Comparison of ENCODE assay signal across 20 mouse cellular contexts in genomic region chr10:117808068-117808467, GRCm38 (mm10). TPM values are rescaled to one million over a fixed set of nuclear protein-coding genes. Genes with fewer than 3 reads are reported as not detected.
DNase-seq lines count a peak whose midpoint lies in the region; ATAC-seq and TF ChIP-seq lines count a peak whose summit lies in the region.
"Had no signal": no experiment of that assay in that cellular context is flagged by ENCODE, and none has a peak within 500 bp of the region (broad histone marks: within the 10 kb centered on the region; RNA-seq: fewer than 3 reads in every experiment).

No protein-coding gene starts in this region.

- no peaks in the 10 kb centered on the region for H3K27me3 ChIP-seq in thymus, adult 2 months (ENCODE audit: control insufficient read depth, insufficient read depth, low read length)
- no peaks in the 10 kb centered on the region for H3K27me3 ChIP-seq in CH12.LX (replicated peaks)
- H3K27me3 ChIP-seq in spleen, adult 2 months (ENCODE audit: control insufficient read depth, insufficient read depth, low read length) = no peaks in the 10 kb centered on the region
- H3K27me3 ChIP-seq: hindbrain, embryonic 15.5 days; midbrain, embryonic 15.5 days had no signal

- 15% methylated on average over 6 of the region's 6 CpGs for WGBS in thymus, adult 2 months
- WGBS in spleen, adult 2 months = 17% methylated on average over 6 of the region's 6 CpGs

- H3K9me3 ChIP-seq in CH12.LX (replicated peaks; ENCODE audit: low read length) = no peaks in the 10 kb centered on the region
- H3K9me3 ChIP-seq: heart, embryonic 10.5 days; hindbrain, embryonic 15.5 days; midbrain, embryonic 15.5 days had no signal

- H3K4me1 ChIP-seq in thymus, adult 2 months (replicated peaks; ENCODE audit: control insufficient read depth, insufficient read depth, low read length) = peaks cover 26% of the 10 kb centered on the region
- peaks cover 0 to 29% of the 10 kb centered on the region in 2 experiments; a peak in 2 of 4 replicates for H3K4me1 ChIP-seq in CH12.LX (ENCODE audit: control insufficient read depth in 1 of 2, insufficient read depth in 2 of 2)
- peaks cover 12% of the 10 kb centered on the region; the same call in 1 of the 2 replicates for H3K4me1 ChIP-seq in spleen, adult 2 months (ENCODE audit: control insufficient read depth, insufficient read depth, insufficient read length)
- H3K4me1 ChIP-seq: hindbrain, embryonic 15.5 days had no signal

- no peak for TF ChIP-seq RAD21 in CH12.LX (IDR thresholded peaks at IDR 0.05; ENCODE audit: low read depth, low read length)

- peak; percentile 67 for ATAC-seq in megakaryocyte, adult 5-6 weeks (ENCODE audit: poor library complexity, severe bottlenecking)
- ATAC-seq: midbrain, embryonic 15.5 days had no signal

- no peak for TF ChIP-seq CTCF in thymus, adult 2 months (IDR thresholded peaks at IDR 0.05; ENCODE audit: borderline replicate concordance, control insufficient read depth, extremely low read depth, insufficient read depth, low read length, poor library complexity)
- TF ChIP-seq CTCF in CH12.LX (conservative IDR thresholded peaks at IDR 0.05 in 1 of 2, IDR thresholded peaks at IDR 0.05 in 1 of 2; ENCODE audit: low read depth in 2 of 2, low read length in 2 of 2) = no peak
- TF ChIP-seq CTCF in spleen, adult 2 months (IDR thresholded peaks at IDR 0.05; ENCODE audit: extremely low read depth, insufficient read depth, insufficient read length, insufficient replicate concordance) = no peak

- no peak overlapping the region for H3K4me3 ChIP-seq in thymus, adult 2 months (ENCODE audit: control insufficient read depth, insufficient read depth, low read length)
- H3K4me3 ChIP-seq in CH12.LX (replicated peaks in 1 of 3; ENCODE audit: low read depth in 2 of 3, low read length in 2 of 3, poor library complexity in 1 of 3) = no peak overlapping the region
- no peak overlapping the region for H3K4me3 ChIP-seq in spleen, adult 2 months (ENCODE audit: extremely low read depth, insufficient read depth, insufficient read length)
- H3K4me3 ChIP-seq: heart, embryonic 10.5 days; hindbrain, embryonic 15.5 days; midbrain, embryonic 15.5 days had no signal

- no peak overlapping the region for H3K9ac ChIP-seq in CH12.LX (ENCODE audit: insufficient read depth, low read depth)
- H3K9ac ChIP-seq: hindbrain, embryonic 15.5 days; midbrain, embryonic 15.5 days had no signal

- H3K4me2 ChIP-seq in CH12.LX (ENCODE audit: insufficient read depth, low read depth, poor library complexity, severe bottlenecking) = no peak overlapping the region
- H3K4me2 ChIP-seq: hindbrain, embryonic 15.5 days; midbrain, embryonic 15.5 days had no signal

- no peak overlapping the region for H3K27ac ChIP-seq in thymus, adult 2 months (ENCODE audit: control insufficient read depth, insufficient read depth, low read length)
- no peak overlapping the region for H3K27ac ChIP-seq in CH12.LX (ENCODE audit: insufficient read depth, low read depth)
- peak overlapping the region; percentile 35; the same call in 1 of the 2 replicates for H3K27ac ChIP-seq in spleen, adult 2 months (ENCODE audit: insufficient read depth, low read length)
- H3K27ac ChIP-seq: heart, embryonic 10.5 days; hindbrain, embryonic 15.5 days; midbrain, embryonic 15.5 days had no signal

- in situ Hi-C loops in CH12.LX (cut with MboI; ENCODE audit: low pct_ligation_motif_present, low pct_unique_long_range_greater_than_20kb, low sequenced_read_pairs) = no loop called here

- DNase-seq in thymus, postnatal 14 days = peak; percentile 43
- DNase-seq in thymus, adult 2 months = no peak
- peak; percentile 60 for DNase-seq in CH12.LX (ENCODE audit: extremely low read depth)
- DNase-seq in spleen, adult 2 months (ENCODE audit: low read depth in 1 of 2, low spot score in 2 of 2) = peak; percentile 60 to 68
- DNase-seq in heart, adult 9 months (ENCODE audit: low spot score in 2 of 2) = no peak
- no peak for DNase-seq in cerebellum, postnatal 14 days
- no peak for DNase-seq in adrenal gland, adult 18-20 months (ENCODE audit: low spot score in 2 of 2)
- DNase-seq: adrenal gland, postnatal 25 days; cerebellum, adult 2 months; gastrocnemius, postnatal 10 days; heart, postnatal 10 days; kidney, adult 8-10 months; kidney, postnatal 4 days; layer of hippocampus, postnatal 36 days; left cerebral cortex, postnatal 4 days; lung, adult 18-20 months had no signal

- dilution Hi-C loops in CH12.LX (cut with MboI; ENCODE audit: extremely low pct_ligation_motif_present, extremely low pct_unique_long_range_greater_than_20kb, low sequenced_read_pairs) = no loop called here

- H3K36me3 ChIP-seq in thymus, adult 2 months (ENCODE audit: control insufficient read depth, insufficient read depth, low read length) = peaks cover 7% of the 10 kb centered on the region
- H3K36me3 ChIP-seq in CH12.LX (replicated peaks in 1 of 2; ENCODE audit: control insufficient read depth in 1 of 2, insufficient read depth in 1 of 2, low read length in 1 of 2) = peaks cover 5 to 35% of the 10 kb centered on the region in 2 experiments
- peaks cover 7% of the 10 kb centered on the region; the same call in 1 of the 2 replicates for H3K36me3 ChIP-seq in spleen, adult 2 months (ENCODE audit: control insufficient read depth, insufficient read depth, low read length)

- TF ChIP-seq EP300 in CH12.LX (IDR thresholded peaks at IDR 0.05; ENCODE audit: low read length) = no peak

- no peaks in the 10 kb centered on the region for H3K79me2 ChIP-seq in CH12.LX (replicated peaks; ENCODE audit: control insufficient read depth, extremely low read depth, insufficient read depth, poor library complexity, severe bottlenecking)

- TF ChIP-seq POLR2A in thymus, adult 2 months (IDR thresholded peaks at IDR 0.05; ENCODE audit: control insufficient read depth, extremely low read depth, insufficient read depth, low read length, poor library complexity) = no peak
- TF ChIP-seq POLR2A in CH12.LX (IDR thresholded peaks at IDR 0.05; ENCODE audit: low read depth, low read length) = no peak
- no peak for TF ChIP-seq POLR2A in spleen, adult 2 months (IDR thresholded peaks at IDR 0.05; ENCODE audit: low read depth, low read length)

TF ChIP-seq in CH12.LX, 34 proteins besides CTCF, POLR2A, EP300 and RAD21:
- no peak for TF ChIP-seq HCFC1 (IDR thresholded peaks at IDR 0.05; ENCODE audit: low read depth, low read length)
- no peak for TF ChIP-seq CHD1 (IDR thresholded peaks at IDR 0.05; ENCODE audit: low read depth, low read length)
- no peak for TF ChIP-seq ELF1 (IDR thresholded peaks at IDR 0.05; ENCODE audit: low read depth, low read length)
- TF ChIP-seq MAX (IDR thresholded peaks at IDR 0.05; ENCODE audit: low read length) = no peak
- TF ChIP-seq PAX5 (IDR thresholded peaks at IDR 0.05; ENCODE audit: low read length) = no peak
- no peak for TF ChIP-seq SMC3 (IDR thresholded peaks at IDR 0.05; ENCODE audit: low read depth, low read length)
- no peak for TF ChIP-seq JUN (IDR thresholded peaks at IDR 0.05; ENCODE audit: insufficient read depth, low read depth, low read length)
- no peak for TF ChIP-seq UBTF (IDR thresholded peaks at IDR 0.05; ENCODE audit: low read depth, low read length)
- no peak for TF ChIP-seq MAZ (IDR thresholded peaks at IDR 0.05; ENCODE audit: low read depth, low read length)
- no peak for TF ChIP-seq MAFK (IDR thresholded peaks at IDR 0.05; ENCODE audit: insufficient replicate concordance, low read length)
- TF ChIP-seq NELFE (IDR thresholded peaks at IDR 0.05; ENCODE audit: low read depth, low read length) = no peak
- no peak for TF ChIP-seq IRF4 (IDR thresholded peaks at IDR 0.05; ENCODE audit: low read depth, low read length)
- no peak for TF ChIP-seq MXI1 (IDR thresholded peaks at IDR 0.05; ENCODE audit: low read depth, low read length)

RNA-seq across cellular contexts. Expression of gene Nup107, which starts 15.6 kb away (rescaled TPM):
- 21.4 and 26.1 TPM in 2 replicates for polyA plus RNA-seq in thymus, adult 2 months (2012; rRNA removed)
- total RNA-seq in CH12.LX (2012; rRNA removed) (47.7 and 58.1 TPM in 2 replicates), CH12.LX (2014; rRNA removed) (87.7 and 97.0 TPM in 2 replicates)
- 77.7 and 82.0 TPM in 2 replicates for polyA plus RNA-seq in CH12.LX (2012; ENCODE audit: insufficient read length, low read depth)
- 50.3 and 50.9 TPM in 2 replicates for total RNA-seq in megakaryocyte, adult 5-6 weeks (2015)
- 57.7 and 68.7 TPM in 2 replicates for total RNA-seq in megakaryocyte, adult 5-6 weeks (2017)
- polyA plus RNA-seq in spleen, adult 2 months (2012; rRNA removed) = 5.8 and 6.0 TPM in 2 replicates
- total RNA-seq in adrenal gland, adult 18-20 months (2021) = 10 to 100 TPM in 1 of 2 experiments, 1 to 10 TPM in 1; 9.1 to 11.0 TPM

RNA-seq across cellular contexts. Expression of gene Rap1b, which starts 37.8 kb away (rescaled TPM):
- polyA plus RNA-seq in thymus, adult 2 months (2012; rRNA removed) = 59.8 and 60.9 TPM in 2 replicates
- total RNA-seq in CH12.LX (2012; rRNA removed) (37.0 and 49.8 TPM in 2 replicates), CH12.LX (2014; rRNA removed) (205 and 225 TPM in 2 replicates)
- polyA plus RNA-seq in CH12.LX (2012; ENCODE audit: insufficient read length, low read depth) = 186 and 214 TPM in 2 replicates
- 448 and 514 TPM in 2 replicates for total RNA-seq in megakaryocyte, adult 5-6 weeks (2015)
- total RNA-seq in megakaryocyte, adult 5-6 weeks (2017) = 174 and 218 TPM in 2 replicates
- polyA plus RNA-seq in spleen, adult 2 months (2012; rRNA removed) = 50.1 and 58.6 TPM in 2 replicates
- total RNA-seq in adrenal gland, adult 18-20 months (2021) = 100 to 1,000 TPM; 116 to 128 TPM

Comparison
In these comparisons a context has a peak if more than half of its experiments do, and no peak if none do; other contexts are left out.
1. DNase-seq: peak in thymus, postnatal 14 days (single experiment), CH12.LX (single experiment) and spleen, adult 2 months (2 of 2); none in thymus, adult 2 months (single experiment), heart, adult 9 months (0 of 2), cerebellum, postnatal 14 days (0 of 2) and adrenal gland, adult 18-20 months (0 of 2).
2. RNA of gene Nup107, which starts 15.6 kb away (total RNA-seq): 47.7 to 97.0 TPM in CH12.LX and 50.3 to 68.7 TPM in megakaryocyte, adult 5-6 weeks; 9.1 to 11.0 TPM in adrenal gland, adult 18-20 months; every median in the first group is over 4 times any median in the second.